Mouse (Mus musculus) olfactory bulb, adult 2 months (tissue): Measurements from ENCODE around the gene Rft1.

Experiments used
- CTCF ChIP-seq: fragments of 200-500 bp; IDR thresholded peaks from 2 replicates; pipeline ENCODE4 v1.5.1; 2012; ENCODE audit warnings: low read depth, mild to moderate bottlenecking, low read length, moderate library complexity; ENCODE audit not compliant: insufficient read depth
- POLR2A ChIP-seq: fragments of 200-500 bp; IDR thresholded peaks from 2 replicates; pipeline ENCODE4 v1.6.1; 2012; ENCODE audit warnings: mild to moderate bottlenecking, low read depth, low read length, moderate library complexity; ENCODE audit not compliant: insufficient read depth

DNA sequence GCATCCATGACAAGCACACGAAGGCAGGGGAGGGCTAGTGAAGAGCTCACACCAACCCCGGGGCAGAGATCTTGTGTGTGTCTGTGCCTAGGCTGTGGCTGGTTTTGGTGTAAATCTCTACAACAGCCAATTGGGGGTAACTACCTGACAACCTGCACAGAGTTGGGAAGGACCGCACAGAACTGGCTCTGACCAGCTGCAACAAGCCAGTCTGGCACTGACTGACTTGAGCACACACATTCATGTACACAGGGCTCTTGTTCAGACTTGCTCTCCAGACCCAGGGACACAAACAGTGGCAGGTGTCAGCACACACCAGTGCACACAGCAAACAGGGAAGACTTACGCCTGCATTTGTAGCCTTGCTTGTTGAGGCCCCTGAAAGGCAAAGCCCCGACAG is 47.3 kb upstream of the Rft1 start:
- TF ChIP-seq POLR2A (no peak), CTCF (no peak)
